Mouse (Mus musculus): Measurements from ENCODE around the gene Gm21887. TPM values are rescaled to one million over a fixed set of nuclear protein-coding genes. Genes with fewer than 3 reads are reported as not detected.
"Not testable (repeated sequence)": the region's sequence is repeated elsewhere in the genome, so short reads cannot be mapped to it uniquely, and the experiment has no call there.

Gene Gm21887
- polyA plus RNA-seq, 2 experiments from 2014 or later, result 8.8 to 9.1 TPM

GRCm38 (mm10) chrX:169984331-169984730 lies 25.1 kb upstream of the Gm21887 start:
- not testable (repeated sequence) for ATAC-seq

GRCm38 (mm10) chrX:169984853-169985252 lies 24.6 kb upstream of the Gm21887 start:
- ATAC-seq, result not testable (repeated sequence)

- not testable (repeated sequence) for ATAC-seq
Measured at GRCm38 (mm10) chrX:169985796-169986195, 23.7 kb upstream of the Gm21887 start.

DNA sequence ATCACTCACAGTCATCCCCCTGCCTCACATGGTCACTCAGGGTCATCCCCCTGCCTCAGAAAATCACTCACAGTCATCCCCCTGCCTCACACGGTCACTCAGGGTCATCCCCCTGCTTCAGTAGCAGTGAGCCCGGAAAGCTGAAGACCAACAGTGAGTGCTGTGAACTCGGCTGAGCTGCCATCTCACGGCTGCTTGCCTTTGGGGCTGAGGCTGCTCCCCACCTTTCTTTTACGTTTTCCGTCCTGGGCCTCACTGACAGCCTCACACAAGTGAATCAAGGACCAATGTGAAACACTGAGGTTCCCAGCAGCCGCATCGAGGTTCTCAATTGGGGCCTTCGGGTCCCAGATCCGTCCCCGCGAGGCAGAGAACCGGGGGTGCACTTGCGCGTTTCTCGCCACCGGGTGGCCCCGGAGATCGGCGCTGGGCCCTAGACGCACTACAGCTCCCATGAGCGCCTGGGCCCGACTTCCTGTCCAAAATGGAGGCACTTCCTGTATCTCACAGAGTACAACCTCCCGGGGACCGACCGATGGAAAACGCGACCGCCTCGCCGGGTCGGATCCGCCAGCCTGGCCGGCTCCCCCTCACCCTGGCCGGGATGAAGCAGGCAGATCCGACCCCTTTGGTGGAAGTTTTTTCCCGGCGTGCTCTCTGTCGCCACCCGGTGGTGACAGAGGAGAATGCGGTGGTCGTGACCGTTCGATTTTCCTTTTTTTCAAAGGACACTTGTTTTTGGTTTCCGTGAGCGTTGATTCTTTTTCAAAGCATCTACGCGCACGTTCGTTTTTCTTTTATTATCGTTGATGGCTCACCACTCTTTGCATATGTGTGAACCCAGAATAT lies 22.7 kb upstream of the Gm21887 start:
- ATAC-seq, result peak; percentile 88

- ATAC-seq, result not testable (repeated sequence)
Measured at GRCm38 (mm10) chrX:169987368-169987837, 22.1 kb upstream of the Gm21887 start.

GRCm38 (mm10) chrX:169988571-169989218 lies 20.8 kb upstream of the Gm21887 start:
- not testable (repeated sequence) for ATAC-seq

- not testable (repeated sequence) for ATAC-seq
Measured at GRCm38 (mm10) chrX:169989219-169989595, 20.3 kb upstream of the Gm21887 start.

GRCm38 (mm10) chrX:169989691-169990631 lies 19.5 kb upstream of the Gm21887 start:
- ATAC-seq, result peak; percentile 40

- ATAC-seq, result peak; percentile 32
Measured at GRCm38 (mm10) chrX:169991128-169991873, 18.2 kb upstream of the Gm21887 start.

- not testable (repeated sequence) for ATAC-seq
Measured at GRCm38 (mm10) chrX:169992086-169992930, 17.2 kb upstream of the Gm21887 start.

GRCm38 (mm10) chrX:169992951-169993547 lies 16.4 kb upstream of the Gm21887 start:
- not testable (repeated sequence) for ATAC-seq

DNA sequence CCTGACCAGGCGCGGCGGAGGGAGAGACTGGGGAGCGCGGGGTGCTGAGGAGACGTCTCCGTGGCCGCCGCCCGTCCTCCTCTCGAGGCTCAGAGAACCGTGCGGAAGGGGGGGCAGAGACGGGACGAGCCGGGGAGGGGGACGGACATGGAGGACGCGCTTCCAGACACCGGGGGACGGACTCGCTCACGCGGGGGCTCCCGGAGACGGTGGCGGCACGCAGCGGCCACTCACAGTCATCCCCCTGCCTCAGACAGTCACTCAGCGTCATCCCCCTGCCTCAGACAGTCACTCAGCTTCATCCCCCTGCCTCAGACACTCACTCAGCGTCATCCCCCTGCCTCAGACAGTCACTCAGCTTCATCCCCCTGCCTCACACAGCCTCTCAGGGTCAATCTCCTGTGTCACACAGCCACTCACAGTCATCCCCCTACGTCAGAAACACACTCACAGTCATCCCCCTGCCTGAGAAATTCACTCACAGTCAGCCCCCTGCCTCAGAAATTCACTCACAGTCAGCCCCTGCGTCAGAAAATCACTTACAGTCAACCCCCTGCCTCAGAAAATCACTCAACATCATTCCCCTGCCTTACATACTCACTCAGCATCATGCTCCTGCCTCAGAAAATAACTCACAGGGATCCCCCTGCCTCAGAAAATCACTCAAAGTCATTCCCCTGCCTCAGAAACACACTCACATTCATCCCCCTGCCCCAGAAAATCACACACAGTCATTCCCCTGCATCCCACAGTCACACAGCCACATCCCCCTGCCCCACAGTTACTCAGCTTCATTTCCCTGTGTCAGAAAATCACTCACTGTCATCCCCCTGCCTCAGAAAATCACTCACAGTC lies 15.2 kb upstream of the Gm21887 start:
- not testable (repeated sequence) for ATAC-seq

GRCm38 (mm10) chrX:169994866-169995711 lies 14.4 kb upstream of the Gm21887 start:
- ATAC-seq, result not testable (repeated sequence)

- ATAC-seq, result not testable (repeated sequence)
Measured at GRCm38 (mm10) chrX:169995909-169996521, 13.4 kb upstream of the Gm21887 start.

- ATAC-seq, result peak; percentile 70
Measured at GRCm38 (mm10) chrX:169996926-169997325, 12.5 kb upstream of the Gm21887 start.

- not testable (repeated sequence) for ATAC-seq
Measured at GRCm38 (mm10) chrX:169997456-169997853, 12.0 kb upstream of the Gm21887 start.

- ATAC-seq, result peak; percentile 64
Measured at GRCm38 (mm10) chrX:169997854-169998456, 11.5 kb upstream of the Gm21887 start.
